Mouse (Mus musculus): ENCODE data around the gene Rin2.

DNA sequence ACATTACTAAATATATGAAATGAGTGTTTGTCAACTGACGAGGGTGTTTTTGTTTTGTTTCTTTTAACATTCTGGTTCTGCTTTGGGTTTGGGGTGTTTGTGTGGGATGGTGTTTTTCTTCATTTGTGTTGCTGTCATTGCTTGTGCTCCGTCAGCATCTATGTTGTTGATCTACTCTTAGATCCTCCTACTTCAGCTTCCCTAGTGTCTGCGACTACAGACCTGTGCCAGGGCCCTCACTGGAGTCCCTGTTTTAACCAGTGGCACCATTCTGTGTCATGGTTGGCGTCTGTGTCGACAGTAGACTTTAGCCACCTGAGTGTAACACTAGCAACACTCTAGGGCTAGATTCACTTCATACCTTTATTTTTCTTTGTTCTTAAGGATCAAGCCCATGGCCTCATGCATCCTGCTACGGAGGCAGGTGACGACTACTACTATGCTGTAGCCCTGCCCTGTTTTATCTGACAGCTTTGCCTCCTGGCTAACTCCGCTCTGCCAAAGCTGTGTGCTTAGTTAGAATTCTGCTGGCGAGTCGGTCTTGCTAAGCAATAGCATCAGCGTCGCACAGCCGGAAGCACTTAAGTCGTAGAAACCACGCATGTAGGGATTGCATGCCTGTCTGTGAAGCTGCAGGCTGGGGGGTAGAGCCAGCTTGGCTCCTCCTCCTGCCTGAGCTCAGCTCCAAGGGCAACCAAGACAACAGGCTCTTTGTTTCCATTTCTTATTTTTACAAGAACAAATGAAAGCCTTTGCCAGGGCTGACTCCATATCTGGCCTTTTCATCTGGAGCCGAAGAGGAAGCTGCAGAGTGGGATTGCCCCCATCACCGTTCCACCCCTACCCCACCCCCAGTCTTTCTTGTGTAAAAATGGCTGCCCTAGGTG lies 157.2 kb downstream of the Rin2 start:
- no peak for TF ChIP-seq GATA1 (IDR thresholded peaks at IDR 0.05; ENCODE audit: low read length)
- TF ChIP-seq TAL1 (IDR thresholded peaks at IDR 0.05; ENCODE audit: low read length), result no peak
